Mouse (Mus musculus) bone marrow, adult 2 months (tissue): Measurements from ENCODE around the gene Rpp25l.

Source experiments
- CTCF ChIP-seq: fragments of 200-500 bp; IDR thresholded peaks from 2 replicates; pipeline ENCODE4 v1.5.1; 2011; ENCODE audit warnings: low read length, control low read depth; ENCODE audit not compliant: control insufficient read depth, insufficient read depth
- POLR2A ChIP-seq: fragments of 200-500 bp; IDR thresholded peaks from 2 replicates; pipeline ENCODE4 v1.6.1; 2011; ENCODE audit warnings: low read depth, mild to moderate bottlenecking, control low read depth, low read length, borderline replicate concordance; ENCODE audit not compliant: control insufficient read depth

- no peak for TF ChIP-seq CTCF
- TF ChIP-seq POLR2A = no peak
These were observed 30.8 kb upstream of the Rpp25l start for GRCm38 (mm10) chr4:41744131-41744530.
